8 mouse cellular contexts compared by ENCODE assay signal in the genomic region with DNA sequence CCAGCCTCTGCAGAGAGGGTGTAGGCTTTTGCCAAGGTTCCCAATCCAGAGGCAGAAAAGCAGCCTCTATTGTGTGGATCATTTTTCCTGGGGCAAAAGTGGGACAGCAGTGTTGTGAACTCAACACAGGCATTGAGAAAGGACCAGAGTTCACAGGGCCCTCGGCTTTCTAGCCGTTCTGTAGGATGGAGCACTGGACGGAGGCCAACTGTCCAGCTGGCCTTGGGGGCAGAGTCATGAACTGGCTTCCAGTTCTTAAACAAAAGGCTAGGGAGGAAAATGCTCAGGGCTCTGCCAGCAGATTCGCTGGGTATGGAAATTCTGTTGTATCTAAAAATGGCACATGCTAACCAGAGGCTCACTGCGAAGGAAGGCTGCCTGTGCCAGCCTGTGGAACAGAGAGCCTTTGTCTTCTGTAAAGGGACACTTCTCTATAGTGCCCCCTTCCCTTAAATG. TPM values are rescaled to one million over a fixed set of nuclear protein-coding genes. Genes with fewer than 3 reads are reported as not detected.
DNase-seq lines count a peak whose midpoint lies in the region; ATAC-seq lines count a peak whose summit lies in the region.

No protein-coding gene starts in this region.

- peak overlapping the region; percentile 52 for H3K27ac ChIP-seq in hindbrain, embryonic 15.5 days (replicated peaks)
- peak overlapping the region; percentile 76 for H3K27ac ChIP-seq in lung, embryonic 15.5 days

- no peak overlapping the region for H3K9ac ChIP-seq in hindbrain, embryonic 15.5 days
- H3K9ac ChIP-seq in lung, embryonic 15.5 days, result no peak overlapping the region

- H3K9me3 ChIP-seq in hindbrain, embryonic 15.5 days, result no peaks in the 10 kb centered on the region
- no peaks in the 10 kb centered on the region for H3K9me3 ChIP-seq in lung, embryonic 15.5 days

- DNase-seq in NIH3T3 (ENCODE audit: low read depth), result peak; percentile 5
- DNase-seq in cerebellum, adult 9-10 months, result peak; percentile 91
- DNase-seq in gastrocnemius, postnatal 10 days, result peak; percentile 68
- peak; percentile 35 to 71 for DNase-seq in layer of hippocampus, postnatal 14 days (ENCODE audit: low spot score in 2 of 2)
- DNase-seq in right cerebral cortex, postnatal 4 days, result peak; percentile 57
- no peak for DNase-seq in embryo, embryonic 9.5 days (ENCODE audit: extremely low spot score)

- peaks cover 13% of the 10 kb centered on the region for H3K4me1 ChIP-seq in hindbrain, embryonic 15.5 days (replicated peaks)
- peaks cover 35% of the 10 kb centered on the region for H3K4me1 ChIP-seq in lung, embryonic 15.5 days

- WGBS in hindbrain, embryonic 15.5 days, result 31% methylated on average over 5 of the region's 5 CpGs
- 24% methylated on average over 5 of the region's 5 CpGs for WGBS in lung, embryonic 15.5 days

- ATAC-seq in hindbrain, embryonic 15.5 days (ENCODE audit: low FRiP score, low read depth), result peak; percentile 93
- peak; percentile 71; the same call in 1 of the 2 replicates for ATAC-seq in lung, embryonic 15.5 days (ENCODE audit: borderline replicate concordance, extremely low read depth, low FRiP score, low TSS enrichment)

- no peaks in the 10 kb centered on the region for H3K27me3 ChIP-seq in hindbrain, embryonic 15.5 days
- H3K27me3 ChIP-seq in lung, embryonic 15.5 days, result no peaks in the 10 kb centered on the region

- no peak overlapping the region for H3K4me3 ChIP-seq in hindbrain, embryonic 15.5 days
- no peak overlapping the region for H3K4me3 ChIP-seq in lung, embryonic 15.5 days

- H3K36me3 ChIP-seq in hindbrain, embryonic 15.5 days, result no peaks in the 10 kb centered on the region
- peaks cover 3% of the 10 kb centered on the region; the same call in 1 of the 2 replicates for H3K36me3 ChIP-seq in lung, embryonic 15.5 days

- no peak overlapping the region for H3K4me2 ChIP-seq in hindbrain, embryonic 15.5 days
- no peak overlapping the region for H3K4me2 ChIP-seq in lung, embryonic 15.5 days

RNA-seq across cellular contexts. Expression of a gene that starts 20.5 kb away (rescaled TPM):
- total RNA-seq in gastrocnemius, postnatal 10 days (2021), result 10 to 100 TPM; 45.1 to 46.7 TPM
- 125 and 126 TPM in 2 replicates for polyA plus RNA-seq in hindbrain, embryonic 15.5 days (2015; fragmentation: Nextera tagmentation; extraction: Ambion mirVana)
- 10 to 100 TPM; 92.1 to 95.6 TPM for total RNA-seq in layer of hippocampus, postnatal 14 days (2021)
- polyA plus RNA-seq in lung, embryonic 15.5 days (2015; fragmentation: Nextera tagmentation; extraction: Ambion mirVana), result 79.4 and 83.0 TPM in 2 replicates
